Mouse (Mus musculus) spleen, adult 12 weeks (tissue): ENCODE results near the gene Neurod6.
"Not testable (repeated sequence)": the region's sequence is repeated elsewhere in the genome, so short reads cannot be mapped to it uniquely, and the experiment has no call there.

ENCODE experiments used
- DNase-seq: peaks from one replicate; pipeline ENCODE4 v3.0.0; 2022; ENCODE audit warnings: low spot score

Neurod6 gene

DNA sequence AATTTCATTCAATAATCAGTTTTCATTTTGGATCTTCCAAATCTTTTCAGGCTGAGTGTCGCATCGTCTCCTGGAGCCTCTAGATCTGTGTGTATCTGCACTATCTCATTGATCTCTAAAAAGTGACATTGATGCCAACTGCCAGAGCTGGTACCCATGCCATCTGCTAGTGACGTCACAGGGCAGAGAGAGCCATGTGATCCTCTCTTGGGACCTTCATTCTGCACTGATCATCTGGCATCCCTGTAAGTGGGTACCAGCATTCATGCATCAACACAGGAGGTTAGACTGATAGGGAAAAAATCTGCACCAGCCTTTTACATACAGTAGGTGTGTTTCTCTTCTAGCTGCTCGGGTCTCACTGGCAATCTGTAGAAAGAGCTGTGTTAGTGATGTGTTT, at the start of gene Neurod6:
Gene Neurod6 (minus strand): TSS at position 290 of the 400 bp plus-strand sequence.
- no peak for DNase-seq

DNA sequence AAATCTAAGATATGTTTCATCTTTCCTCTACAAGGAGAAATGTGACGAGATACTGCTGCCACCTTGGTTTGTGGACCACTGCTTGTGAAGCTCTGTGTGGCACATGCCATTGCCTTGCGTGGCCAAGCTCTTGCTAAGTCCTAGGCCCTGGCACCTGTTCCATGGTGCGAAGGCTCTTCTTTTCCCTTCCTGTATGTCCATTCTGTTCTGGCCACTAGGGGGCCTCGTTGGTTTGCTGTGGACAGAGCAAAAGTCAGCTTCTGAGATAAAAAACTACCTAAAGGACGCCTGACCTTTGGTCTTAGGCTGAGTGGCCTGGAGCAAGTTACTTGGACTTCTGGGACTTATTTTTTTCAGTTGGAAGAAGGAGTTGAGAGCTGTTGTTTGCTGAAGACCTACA, 36.1 kb upstream of the Neurod6 start:
- no peak for DNase-seq

DNA sequence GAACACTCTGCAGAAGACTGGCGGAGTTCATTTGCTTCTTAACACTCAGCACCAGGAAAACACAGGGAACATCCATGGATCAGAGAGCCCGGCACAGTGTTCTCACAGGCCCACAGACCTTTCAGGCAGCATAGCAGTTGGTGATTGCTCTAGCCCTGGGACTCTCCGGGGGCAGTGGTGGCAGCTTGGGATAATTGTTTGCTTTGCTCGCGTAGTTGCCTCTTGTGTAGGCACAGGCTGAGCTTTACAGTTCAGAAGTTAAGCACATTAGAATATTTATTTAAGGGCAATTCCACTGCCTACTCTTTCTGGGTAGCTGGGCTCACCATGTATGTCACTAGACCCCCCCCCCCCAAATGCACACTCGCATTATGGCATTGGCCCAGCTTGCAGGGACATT, 34.4 kb upstream of the Neurod6 start:
- DNase-seq: no peak

DNA sequence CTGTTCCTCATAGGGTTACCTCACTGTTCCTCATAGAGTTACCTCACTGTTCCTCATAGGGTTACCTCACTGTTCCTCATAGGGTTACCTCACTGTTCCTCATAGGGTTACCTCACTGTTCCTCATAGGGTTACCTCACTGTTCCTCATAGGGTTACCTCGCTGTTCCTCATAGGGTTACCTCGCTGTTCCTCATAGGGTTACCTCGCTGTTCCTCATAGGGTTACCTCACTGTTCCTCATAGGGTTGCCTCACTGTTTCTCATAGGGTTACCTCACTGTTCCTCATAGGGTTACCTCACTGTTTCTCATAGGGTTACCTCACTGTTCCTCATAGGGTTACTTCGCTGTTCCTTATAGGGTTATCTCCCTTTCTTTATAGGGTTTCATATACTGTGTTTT, 29.9 kb upstream of the Neurod6 start:
- DNase-seq: not testable (repeated sequence)

DNA sequence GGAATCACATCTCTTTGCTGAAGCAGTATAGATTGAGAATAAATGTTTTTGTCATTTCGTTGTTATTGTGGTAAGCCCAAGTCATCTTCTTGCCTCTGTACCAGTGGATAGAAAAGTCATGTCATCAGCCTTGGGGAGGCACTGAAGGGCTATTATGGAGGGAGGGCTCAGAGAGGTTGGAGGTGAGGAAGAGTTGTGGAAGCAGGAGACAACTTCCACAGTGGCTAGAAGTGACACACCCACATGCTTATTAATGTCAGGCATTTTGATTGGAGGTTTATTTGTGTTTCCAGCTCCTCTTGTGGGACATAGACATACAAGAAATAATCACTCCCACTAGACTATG, 23.7 kb upstream of the Neurod6 start:
- DNase-seq: no peak

DNA sequence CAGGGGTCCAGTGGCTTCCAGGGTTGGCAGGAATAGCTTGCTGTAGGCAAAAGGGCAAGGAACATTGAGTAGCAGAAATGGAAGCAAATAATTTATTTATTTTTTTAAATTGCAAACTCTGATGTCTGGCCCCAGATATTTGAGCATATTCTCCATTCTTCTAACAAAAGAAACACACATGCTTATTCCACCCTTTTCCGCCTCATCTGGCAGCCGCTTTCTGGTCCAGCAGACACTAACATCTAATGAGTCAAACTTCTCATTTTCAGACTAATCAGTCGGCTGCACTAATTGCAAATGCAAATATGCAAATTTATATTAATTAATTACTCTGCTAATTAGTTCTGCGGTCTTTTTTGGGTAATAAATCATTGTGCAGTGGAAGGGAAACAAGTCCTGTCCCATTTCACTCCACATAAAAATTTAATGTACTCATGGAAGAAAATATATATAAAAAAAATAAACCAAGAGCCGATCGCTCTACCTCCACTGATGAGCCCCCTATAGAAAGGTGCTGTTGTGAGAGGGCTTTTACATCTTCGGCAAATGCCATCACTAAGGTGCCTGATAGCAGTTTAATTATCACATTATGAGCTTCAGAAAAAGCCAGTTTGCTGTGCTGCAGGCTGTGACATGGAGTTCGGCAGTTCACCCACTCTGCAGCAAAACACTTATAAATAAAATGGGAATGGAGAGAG, 23.1 kb upstream of the Neurod6 start:
- no peak for DNase-seq

DNA sequence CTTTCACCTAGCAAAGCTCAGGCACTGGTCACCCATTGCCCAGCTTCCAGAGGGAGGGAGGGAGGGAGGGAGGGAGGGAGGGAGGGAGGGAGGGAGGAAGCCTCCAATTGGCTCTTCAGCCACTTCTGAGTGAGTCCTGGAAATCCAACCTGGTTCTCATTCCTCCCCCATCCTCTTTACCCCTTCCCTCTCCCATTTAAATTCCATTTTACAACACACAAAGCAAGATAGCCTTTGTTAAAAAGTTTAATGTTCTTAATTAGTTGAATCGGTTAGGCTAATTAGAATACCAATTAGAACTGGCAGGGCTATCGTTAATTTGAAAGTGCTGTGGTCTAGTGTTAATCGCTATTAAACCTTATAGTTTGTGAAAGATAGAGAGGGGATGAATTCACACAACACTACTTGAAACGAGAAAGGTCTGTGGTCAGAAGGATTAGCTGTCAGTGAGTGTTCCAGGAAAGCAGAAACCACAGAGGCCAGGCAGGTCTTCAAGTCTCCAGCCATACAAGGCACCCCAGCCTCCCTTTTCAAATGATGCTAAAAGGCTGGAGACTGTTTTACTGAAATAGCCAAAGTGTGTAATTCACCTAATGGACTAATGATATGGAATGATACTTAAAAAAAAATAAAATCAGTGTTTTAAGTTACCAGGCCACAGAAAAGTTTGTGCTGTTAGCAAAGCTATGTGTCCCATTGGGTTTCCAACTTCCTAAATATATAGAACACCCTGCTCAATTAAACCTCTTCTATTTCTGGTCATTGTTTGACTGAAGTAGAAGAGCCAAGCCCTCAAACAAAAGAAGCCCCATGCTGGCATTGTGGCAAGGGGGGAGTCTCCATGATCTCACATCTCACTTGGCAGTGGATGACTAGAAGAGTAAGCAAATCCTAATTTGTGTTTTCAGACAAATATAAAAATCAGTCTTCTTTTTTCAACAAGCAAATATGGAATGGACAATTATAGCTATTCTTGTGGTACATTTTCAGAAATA, 19.6 kb upstream of the Neurod6 start:
- DNase-seq: no peak

DNA sequence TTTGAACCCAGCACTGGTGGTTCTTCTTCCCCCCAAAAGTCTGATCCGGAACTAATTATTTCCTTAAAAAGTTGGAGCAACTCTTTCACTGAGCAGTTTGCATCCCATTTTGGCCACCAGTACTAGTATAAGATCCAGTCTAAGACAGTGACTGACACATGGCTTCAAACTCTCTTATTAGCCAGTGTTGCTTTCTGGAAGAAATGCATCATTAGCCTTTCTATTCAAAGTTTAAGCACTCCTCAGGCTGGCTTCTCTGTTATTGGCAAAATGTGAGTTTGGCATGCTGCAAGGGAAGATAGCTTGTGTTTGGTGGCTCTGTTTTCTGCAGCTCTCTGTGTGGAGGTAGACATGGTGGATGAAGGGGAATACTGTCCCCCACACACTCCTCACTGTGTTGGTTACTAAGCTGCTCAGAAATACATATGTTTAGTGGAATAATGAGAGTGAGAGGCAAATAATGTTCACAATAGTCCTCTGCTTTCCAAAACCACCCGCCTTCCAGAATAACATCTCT, 9.0 kb upstream of the Neurod6 start:
- no peak for DNase-seq

DNA sequence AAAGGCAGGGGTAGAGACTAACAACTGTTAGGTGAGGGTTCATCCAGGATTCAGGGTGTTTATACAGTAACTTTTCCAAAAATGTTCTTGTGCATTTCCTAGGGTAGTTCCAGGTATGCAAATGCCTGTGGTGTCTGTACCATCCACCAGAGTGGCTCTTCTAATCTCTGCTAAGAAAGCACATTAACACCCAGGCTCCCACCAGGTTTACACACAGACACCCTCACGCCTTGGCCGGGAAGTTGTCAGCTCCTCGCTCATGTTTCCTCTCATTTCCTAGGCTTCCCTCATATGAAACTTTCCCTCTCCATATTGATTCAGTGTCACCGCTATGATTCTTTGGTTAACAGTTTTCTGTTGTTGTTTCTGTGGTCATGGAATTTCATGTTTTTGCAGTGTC, 2.4 kb upstream of the Neurod6 start:
- DNase-seq: no peak

DNA sequence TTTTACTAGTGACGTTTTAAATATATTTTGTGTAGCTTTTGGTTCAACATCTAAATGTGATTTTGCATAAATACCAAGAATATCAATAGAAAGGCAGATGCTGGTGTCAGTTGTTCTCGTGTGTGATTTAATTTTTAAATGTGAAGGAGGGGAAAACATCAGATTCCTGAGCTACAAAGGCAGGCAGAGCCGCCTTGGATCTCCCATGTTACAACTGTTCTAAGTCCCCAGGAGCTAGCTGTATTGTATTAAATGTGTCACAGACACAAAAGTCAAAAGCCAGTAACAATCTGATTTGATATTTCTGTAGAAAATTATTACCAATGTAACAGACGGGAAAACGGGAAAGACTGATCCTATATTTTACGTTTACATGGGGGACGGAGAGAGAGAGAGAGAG, 1.8 kb upstream of the Neurod6 start:
- no peak for DNase-seq

DNA sequence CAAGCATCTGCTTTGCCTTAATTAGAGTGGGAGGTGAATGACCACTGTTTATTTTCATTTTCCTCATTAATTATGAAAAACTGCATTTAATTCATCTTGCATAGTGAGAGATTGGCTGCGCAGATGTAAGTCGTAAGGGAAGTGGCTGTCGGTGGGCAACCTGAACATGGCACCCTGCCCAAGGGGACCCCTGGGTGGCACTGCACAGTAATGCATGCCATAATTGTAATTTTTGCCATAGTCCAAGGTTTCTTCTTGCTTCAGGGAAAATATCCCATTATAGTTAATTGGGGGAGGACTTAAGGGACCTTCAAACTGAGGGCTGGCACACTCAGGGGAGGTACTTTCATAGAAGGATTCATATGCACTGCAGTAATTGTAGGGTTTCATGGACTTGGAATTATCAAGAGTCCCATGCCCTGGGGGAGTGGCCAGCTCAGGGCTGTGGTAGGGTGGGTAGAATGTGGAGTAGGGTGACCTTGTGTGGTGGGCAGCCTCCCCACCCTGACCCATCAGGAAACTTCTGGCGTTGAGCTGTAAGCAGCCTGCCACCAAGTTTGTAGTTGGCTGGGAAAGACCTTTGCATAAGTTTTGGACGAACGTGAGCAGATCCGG, 2.4 kb downstream of the Neurod6 start:
- no peak for DNase-seq

DNA sequence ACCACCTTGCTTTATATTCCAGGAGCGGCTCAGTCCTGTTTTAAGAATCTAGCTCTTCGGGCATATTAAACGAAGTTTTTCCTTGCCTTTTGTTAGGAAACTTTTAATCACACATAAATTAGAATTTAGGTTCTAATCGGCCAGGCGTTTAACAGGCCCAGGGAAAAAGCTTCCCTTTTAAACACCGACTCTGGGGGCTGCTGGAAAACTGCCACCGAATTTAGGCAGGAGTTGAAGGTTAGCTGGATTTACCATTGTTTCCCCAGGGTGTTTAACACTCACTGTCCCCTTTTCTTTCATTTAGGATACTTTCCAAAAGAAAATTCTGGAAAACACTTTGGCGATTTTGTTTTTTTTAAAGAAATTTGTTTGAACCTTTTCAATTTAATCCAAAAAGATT, 3.7 kb downstream of the Neurod6 start:
- DNase-seq: no peak

DNA sequence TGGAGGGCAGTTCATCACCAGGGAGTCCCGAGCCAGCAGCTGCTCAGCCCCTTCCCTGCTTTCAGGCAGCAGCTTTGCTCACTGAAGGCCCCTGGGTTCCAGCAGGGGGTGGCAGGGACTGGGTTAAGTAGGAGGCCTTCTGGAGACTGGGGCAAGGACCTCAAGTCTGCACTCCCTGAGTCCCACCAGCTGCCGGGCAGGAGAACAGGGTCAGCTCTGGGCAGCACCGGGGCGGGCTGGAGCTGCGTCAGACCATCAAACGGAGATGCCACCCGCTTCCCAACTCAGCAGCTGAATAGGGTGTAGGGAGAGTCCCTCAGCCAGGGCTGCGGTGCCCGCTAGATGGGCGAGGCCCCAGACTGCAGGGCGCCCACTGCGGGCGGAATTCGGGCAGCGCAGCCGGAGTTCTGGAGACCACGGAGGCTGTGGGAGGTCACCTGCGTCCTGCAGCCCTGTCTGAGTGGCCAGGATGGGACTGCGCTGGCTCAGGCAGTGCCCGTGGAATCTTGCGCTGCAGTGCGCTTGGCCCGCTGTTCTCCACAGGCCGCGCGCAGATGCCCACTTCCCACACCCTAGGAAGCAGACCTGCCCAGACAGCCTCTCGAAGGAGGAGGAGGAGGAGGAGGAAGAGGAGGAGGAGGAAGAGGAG, 4.3 kb downstream of the Neurod6 start:
- no peak for DNase-seq

DNA sequence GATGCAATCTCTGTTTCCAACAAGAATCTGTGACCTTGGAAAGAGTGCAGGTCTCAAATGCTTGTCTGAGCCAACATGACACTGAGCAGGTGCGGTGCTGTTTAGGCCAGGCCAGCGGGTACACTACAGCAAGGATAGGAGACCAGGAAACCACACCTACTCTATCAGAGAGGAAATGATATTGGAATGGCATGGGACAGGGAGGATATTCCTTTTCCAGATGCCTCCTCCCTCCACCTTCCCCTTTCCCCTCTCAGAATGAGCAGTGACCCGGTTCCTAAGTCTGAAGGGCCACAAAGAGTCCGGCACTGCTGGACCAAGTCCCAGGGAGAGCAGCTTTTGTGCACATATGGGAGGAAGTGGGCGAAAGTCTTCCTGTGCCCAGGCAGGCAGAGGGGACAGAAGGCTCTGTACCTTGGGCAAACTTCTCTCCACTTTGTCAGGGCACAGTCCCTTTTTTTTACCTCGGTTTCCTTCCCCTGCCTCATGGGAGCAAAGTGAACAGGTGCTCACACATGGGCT, 4.9 kb downstream of the Neurod6 start:
- DNase-seq: no peak

DNA sequence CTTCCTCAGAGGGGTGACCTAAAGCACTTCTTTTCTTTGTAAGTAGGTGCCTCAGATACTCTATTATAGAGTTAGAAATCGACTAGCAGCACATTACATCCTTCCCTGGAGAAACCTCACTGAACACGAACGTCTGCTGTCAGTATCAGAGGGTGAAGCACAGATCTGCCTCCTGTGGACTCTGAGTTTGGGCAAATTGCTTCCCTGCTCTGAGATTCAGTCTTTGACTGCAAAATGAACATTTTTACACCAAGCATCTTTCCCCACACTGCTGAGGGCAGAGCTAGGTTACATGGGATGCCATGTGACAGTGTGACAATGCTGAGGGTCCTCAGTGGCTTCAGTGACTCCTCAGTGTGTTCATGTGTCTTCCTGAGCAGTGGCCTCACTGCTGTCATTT, 13.3 kb downstream of the Neurod6 start:
- DNase-seq: no peak

DNA sequence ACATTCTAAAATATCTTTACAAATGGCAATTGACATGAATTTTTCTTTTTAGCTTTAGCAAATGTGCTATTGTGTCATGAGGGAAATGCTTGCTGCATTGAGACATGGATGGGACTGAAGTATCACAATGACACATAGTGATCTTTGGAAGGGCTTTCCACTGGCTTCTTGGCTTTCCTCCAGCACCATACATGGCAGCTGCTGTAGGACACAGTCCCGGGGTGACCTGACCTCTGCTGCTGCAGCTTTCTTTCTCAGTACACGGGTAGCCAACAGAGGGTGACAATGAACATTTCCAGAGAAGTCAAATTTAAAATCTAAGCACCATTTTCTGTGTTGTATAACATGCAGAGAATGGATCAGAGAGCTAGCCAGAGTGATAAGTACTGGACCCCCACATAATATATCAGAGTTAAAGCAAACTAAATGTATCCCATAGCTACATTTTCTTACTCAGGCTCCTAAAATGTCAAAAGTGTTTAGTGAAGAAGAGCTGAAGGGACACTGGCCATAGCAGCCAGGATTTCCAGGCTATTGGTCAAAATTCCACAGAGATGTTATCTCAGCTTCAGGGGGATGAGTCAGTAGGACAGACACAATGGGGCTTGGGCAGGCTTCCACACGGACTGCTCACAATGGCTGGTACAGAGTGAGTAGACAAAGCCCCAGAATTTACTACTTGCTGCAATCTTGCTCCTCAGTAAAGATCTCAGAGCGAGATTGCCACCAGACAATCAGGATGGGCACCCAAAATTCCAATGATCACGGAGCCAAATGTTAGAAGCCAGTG, 19.7 kb downstream of the Neurod6 start:
- DNase-seq: no peak

DNA sequence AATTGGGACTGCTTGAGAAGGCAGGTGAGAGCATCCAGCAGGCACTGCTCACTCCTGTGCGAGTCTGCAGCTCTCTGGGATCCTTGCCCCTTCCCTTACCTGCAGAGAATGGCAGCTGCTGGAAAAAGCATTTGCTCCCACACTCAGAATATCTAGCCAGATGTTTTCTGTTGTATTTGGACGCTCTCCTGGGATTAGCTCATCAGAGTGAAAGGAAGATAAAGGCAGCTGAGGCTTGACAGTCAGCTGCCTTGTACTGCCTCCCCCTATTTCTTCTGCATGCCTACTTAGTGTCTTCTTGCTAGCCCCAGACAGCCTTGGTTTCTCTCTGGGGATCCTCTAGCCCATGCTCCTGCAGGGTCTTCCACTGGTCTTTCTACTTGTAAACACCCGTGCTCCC, 31.1 kb downstream of the Neurod6 start:
- no peak for DNase-seq

DNA sequence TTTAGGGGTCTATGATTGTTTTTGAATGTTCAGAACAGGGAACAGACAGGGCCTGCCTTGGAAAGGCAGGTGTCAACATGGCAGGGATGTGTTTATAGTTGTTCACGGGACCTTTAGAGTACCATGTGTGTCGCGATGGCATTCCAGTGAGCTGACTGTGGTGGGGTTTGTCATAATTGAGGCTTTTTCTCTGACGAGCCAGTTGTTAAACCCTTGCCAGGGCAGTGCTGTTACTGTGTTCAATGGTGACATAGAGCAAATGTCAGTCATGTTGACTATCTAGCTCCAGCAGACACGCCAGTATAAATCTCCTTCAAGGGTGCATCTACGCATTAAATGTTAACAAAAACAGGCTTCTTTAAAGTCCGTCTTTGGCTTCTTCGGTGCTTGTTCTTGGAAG, 31.5 kb downstream of the Neurod6 start:
- no peak for DNase-seq

DNA sequence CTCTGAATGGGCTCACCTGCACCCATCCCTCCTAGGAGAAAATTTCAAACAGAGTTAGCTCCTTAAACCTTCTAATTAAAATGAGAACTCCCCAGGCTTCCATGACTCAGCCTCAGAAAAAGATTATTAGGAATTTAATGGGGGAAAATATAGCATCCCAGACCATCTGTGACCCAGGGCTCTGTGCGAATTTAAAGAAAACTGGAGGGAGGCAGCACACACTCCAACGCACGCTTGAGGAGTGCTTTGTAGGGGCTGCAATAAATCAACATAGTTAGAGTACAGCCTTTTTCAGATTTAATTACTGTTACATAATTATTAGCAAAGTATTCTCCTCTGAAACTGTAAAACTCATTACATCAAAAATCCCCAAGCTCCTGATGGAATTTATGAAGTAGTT, 32.2 kb downstream of the Neurod6 start:
- DNase-seq: no peak

DNA sequence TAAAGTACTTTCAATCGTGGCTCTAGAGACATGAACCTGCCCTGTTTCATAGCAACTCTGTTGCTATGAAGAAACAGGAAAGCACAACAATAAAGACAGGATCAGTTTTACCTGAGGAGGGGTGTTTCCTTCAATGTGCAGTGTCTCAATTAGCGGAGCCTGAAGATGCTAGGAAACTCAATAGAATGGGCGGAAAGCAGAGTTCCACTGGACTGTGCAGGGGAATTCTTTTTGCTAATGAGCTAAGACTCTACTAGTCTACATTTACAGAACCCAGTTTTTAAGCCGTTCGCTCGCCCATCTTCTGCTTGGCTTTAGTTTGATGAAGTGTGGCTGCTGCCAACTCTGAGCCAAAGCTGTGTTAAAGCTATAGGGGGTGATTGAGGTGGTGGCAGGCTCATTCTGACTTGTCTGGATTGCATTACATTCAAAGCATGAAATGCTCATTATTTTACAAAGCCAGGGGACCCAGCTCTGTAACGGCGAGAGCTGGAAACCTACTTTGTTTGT, 33.2 kb downstream of the Neurod6 start:
- DNase-seq: no peak
